ENCODE assay signal across 20 mouse cellular contexts in the genomic region with DNA sequence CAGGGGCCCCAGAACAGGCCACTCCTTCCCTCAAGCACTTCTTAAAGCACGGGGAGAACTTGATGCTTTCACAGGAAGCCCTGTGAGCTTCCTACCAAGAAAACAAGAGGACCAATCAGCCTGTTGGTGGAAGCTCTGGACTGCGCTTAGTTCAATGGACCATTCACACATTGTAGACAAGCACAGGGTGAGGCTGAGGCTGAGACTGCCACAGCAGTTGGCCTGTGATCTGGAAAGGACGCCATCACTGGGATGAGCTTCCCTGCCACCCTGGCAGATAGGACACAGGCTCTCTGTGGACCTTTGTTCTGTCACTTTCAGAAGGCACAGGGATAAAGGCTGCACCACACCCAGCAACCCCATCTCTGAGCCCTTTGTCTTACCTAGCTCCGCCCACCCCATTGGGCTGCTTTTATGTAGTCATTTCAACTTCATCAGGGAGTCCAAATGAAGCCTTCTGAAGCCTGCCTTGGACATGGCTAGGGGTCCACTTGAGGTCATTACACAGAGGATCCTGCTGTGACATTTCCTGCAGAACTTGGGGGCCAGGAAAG. TPM values are rescaled to one million over a fixed set of nuclear protein-coding genes. Genes with fewer than 3 reads are reported as not detected.
A peak's percentile ranks its signal among the peaks of the same experiment; 100 is the strongest.
DNase-seq lines count a peak whose midpoint lies in the region; ATAC-seq lines count a peak whose summit lies in the region.
"Had no signal": no experiment of that assay in that cellular context is flagged by ENCODE, and none has a peak within 500 bp of the region (broad histone marks: within the 10 kb centered on the region; RNA-seq: fewer than 3 reads in every experiment).

No protein-coding gene starts in this region.

- H3K27me3 ChIP-seq in heart, embryonic 16.5 days (ENCODE audit: control insufficient read depth, insufficient read depth, low read length): no peaks in the 10 kb centered on the region
- peaks cover 6% of the 10 kb centered on the region; the same call in 1 of the 2 replicates for H3K27me3 ChIP-seq in limb, embryonic 10.5 days (ENCODE audit: low read depth, poor library complexity, severe bottlenecking)
- H3K27me3 ChIP-seq: CH12.LX; embryonic facial prominence, embryonic 13.5 days; liver, embryonic 13.5 days; Patski; stomach, embryonic 15.5 days had no signal

- no peak overlapping the region for H3K27ac ChIP-seq in heart, embryonic 16.5 days (ENCODE audit: low read length)
- H3K27ac ChIP-seq in limb, embryonic 10.5 days: peak overlapping the region; percentile 76
- H3K27ac ChIP-seq: embryonic facial prominence, embryonic 13.5 days; left cerebral cortex, adult 2 months; liver, embryonic 13.5 days; stomach, embryonic 15.5 days had no signal

- H3K9ac ChIP-seq in heart, embryonic 16.5 days (ENCODE audit: low read length): no peak overlapping the region
- H3K9ac ChIP-seq: embryonic facial prominence, embryonic 13.5 days; liver, embryonic 13.5 days; stomach, embryonic 15.5 days had no signal

- peak overlapping the region; percentile 39 for H3K4me2 ChIP-seq in heart, embryonic 16.5 days (ENCODE audit: low read depth, low read length)
- H3K4me2 ChIP-seq: embryonic facial prominence, embryonic 13.5 days; liver, embryonic 13.5 days; stomach, embryonic 15.5 days had no signal

- DNase-seq in heart, adult 11 months: no peak
- DNase-seq in ES-CJ7 (ENCODE audit: low read depth, low spot score): peak; percentile 61
- DNase-seq in R1 (ENCODE audit: low read depth, low spot score): peak; percentile 60
- DNase-seq in limb, embryonic 10.5 days (ENCODE audit: low spot score): no peak
- DNase-seq in cerebellum, adult 8-10 months: no peak
- DNase-seq in gastrocnemius, postnatal 25 days: no peak
- DNase-seq: adrenal gland, adult 2 months; cerebellum, adult 9-10 months; kidney, adult 11 months; liver, embryonic 13.5 days; lung, postnatal 14 days; midbrain, embryonic 14.5 days; right cerebral cortex, postnatal 25 days had no signal

- no peak for ATAC-seq in heart, embryonic 16.5 days (replicated peaks; ENCODE audit: extremely low read depth, insufficient read depth, low FRiP score)
- ATAC-seq: Patski had no signal

- WGBS in heart, embryonic 16.5 days: 58% methylated on average over 4 of the region's 4 CpGs
- WGBS in limb, embryonic 10.5 days: 55% methylated on average over 4 of the region's 4 CpGs

- no peaks in the 10 kb centered on the region for H3K4me1 ChIP-seq in heart, embryonic 16.5 days (ENCODE audit: control insufficient read depth, insufficient read depth, low read length)
- H3K4me1 ChIP-seq in limb, embryonic 10.5 days: peaks cover 19% of the 10 kb centered on the region
- H3K4me1 ChIP-seq: liver, embryonic 13.5 days; stomach, embryonic 15.5 days had no signal

- no peaks in the 10 kb centered on the region for H3K36me3 ChIP-seq in heart, embryonic 16.5 days (ENCODE audit: control insufficient read depth, insufficient read depth)
- H3K36me3 ChIP-seq in limb, embryonic 10.5 days: no peaks in the 10 kb centered on the region
- H3K36me3 ChIP-seq: embryonic facial prominence, embryonic 13.5 days; liver, embryonic 13.5 days; stomach, embryonic 15.5 days had no signal

- H3K4me3 ChIP-seq in heart, embryonic 16.5 days (ENCODE audit: low read length): no peak overlapping the region
- H3K4me3 ChIP-seq in limb, embryonic 10.5 days: 0 out of 2 replicates have a peak overlapping the region, but pooled peaks have one; percentile 1
- H3K4me3 ChIP-seq: embryonic facial prominence, embryonic 13.5 days; left cerebral cortex, adult 2 months; liver, embryonic 13.5 days; stomach, embryonic 15.5 days had no signal

- H3K9me3 ChIP-seq in heart, embryonic 16.5 days (replicated peaks; ENCODE audit: control insufficient read depth, low read length): no peaks in the 10 kb centered on the region
- H3K9me3 ChIP-seq in limb, embryonic 10.5 days (replicated peaks): no peaks in the 10 kb centered on the region
- H3K9me3 ChIP-seq: embryonic facial prominence, embryonic 13.5 days; liver, embryonic 13.5 days; stomach, embryonic 15.5 days had no signal

RNA-seq across cellular contexts. Expression of gene Cyp2u1, which starts 13.0 kb away (rescaled TPM):
- polyA plus RNA-seq in heart, embryonic 16.5 days (2015; fragmentation: Nextera tagmentation; extraction: Ambion mirVana): 14.0 and 15.8 TPM in 2 replicates
- 0.72 and 1.1 TPM in 2 replicates for polyA plus RNA-seq in limb, embryonic 10.5 days (2016; fragmentation: Nextera tagmentation; extraction: Ambion mirVana)
- 10 to 100 TPM; 10.4 to 12.3 TPM for total RNA-seq in gastrocnemius, postnatal 25 days (2021)
- total RNA-seq: neutrophil, adult 5-6 weeks had no signal

RNA-seq across cellular contexts. Expression of gene Hadh, which starts 44.1 kb away (rescaled TPM):
- 193 and 199 TPM in 2 replicates for polyA plus RNA-seq in heart, embryonic 16.5 days (2015; fragmentation: Nextera tagmentation; extraction: Ambion mirVana)
- 80.6 and 86.0 TPM in 2 replicates for polyA plus RNA-seq in limb, embryonic 10.5 days (2016; fragmentation: Nextera tagmentation; extraction: Ambion mirVana)
- total RNA-seq in gastrocnemius, postnatal 25 days (2021): 100 to 1,000 TPM; 159 to 184 TPM

Comparison
In these comparisons a context has a peak if more than half of its experiments do, and no peak if none do; other contexts are left out.
1. DNase-seq: peak in ES-CJ7 (single experiment) and R1 (single experiment); none in heart, adult 11 months (single experiment), limb, embryonic 10.5 days (single experiment), cerebellum, adult 8-10 months (single experiment) and gastrocnemius, postnatal 25 days (single experiment).